Mouse (Mus musculus) hindbrain, embryonic 12.5 days (tissue): ENCODE measurements around the gene Ppp4r3a. TPM values are rescaled to one million over a fixed set of nuclear protein-coding genes. Genes with fewer than 3 reads are reported as not detected.
A peak's percentile ranks its signal among the peaks of the same experiment; 100 is the strongest.

Experiments
- ATAC-seq: fragments of 200-750 bp; cut with Nextera tagmentation; 2 replicates; pipeline ENCODE4 v1.8.0; 2017; ENCODE audit warnings: moderate TSS enrichment; ENCODE audit not compliant: low FRiP score
- H3K27ac ChIP-seq: fragments of 300-500 bp; sonication (generic); 2 replicates; pipeline ENCODE4 v1.5.1; 2016; ENCODE audit warnings: mild to moderate bottlenecking
- H3K27me3 ChIP-seq: fragments of 300-500 bp; sonication (generic); 2 replicates; pipeline ENCODE4 v1.6.1; 2016; ENCODE audit warnings: mild to moderate bottlenecking
- H3K36me3 ChIP-seq: fragments of 300-500 bp; sonication (generic); 2 replicates; pipeline ENCODE4 v1.6.1; 2016; ENCODE audit warnings: mild to moderate bottlenecking
- H3K4me1 ChIP-seq: fragments of 300-500 bp; sonication (generic); 2 replicates; pipeline ENCODE4 v1.6.1; 2016
- H3K4me2 ChIP-seq: fragments of 300-500 bp; sonication (generic); replicated peaks from 2 replicates; pipeline ENCODE4 v1.6.1; 2016; ENCODE audit warnings: mild to moderate bottlenecking
- H3K4me3 ChIP-seq: fragments of 300-500 bp; sonication (generic); 2 replicates; pipeline ENCODE4 v1.5.1; 2016; ENCODE audit warnings: mild to moderate bottlenecking
- H3K9ac ChIP-seq: fragments of 300-500 bp; sonication (generic); 2 replicates; pipeline ENCODE4 v1.6.1; 2016; ENCODE audit warnings: mild to moderate bottlenecking, moderate library complexity
- H3K9me3 ChIP-seq: fragments of 300-500 bp; sonication (generic); replicated peaks from 2 replicates; pipeline ENCODE4 v1.6.1; 2016; ENCODE audit warnings: mild to moderate bottlenecking
- WGBS: fragments of 180-500 bp; shearing (Covaris S2); methylation state at CpG from one replicate; pipeline ENCODE4 v1.1.7; 2016; 5-methylcytosine and 5-hydroxymethylcytosine counted together
- polyA plus RNA-seq: library from polyadenylated mRNA; unstranded; fragments of >200 nt; fragmentation: Nextera tagmentation; extraction: Ambion mirVana; gene quantifications from 2 replicates; pipeline ENCODE4 v1.2.1, GENCODE M21; 2016

Ppp4r3a gene
- polyA plus RNA-seq, 1 experiment from 2014 or later, result 67.6 TPM

- Histone ChIP-seq H3K9me3 (no peaks in the 10 kb centered on the region), H3K4me3 (peak overlapping the region; percentile 71), H3K36me3 (peaks cover 3% of the 10 kb centered on the region; the same call in 1 of the 2 replicates), H3K27ac (0 out of 2 replicates have a peak overlapping the region, but pooled peaks have one; percentile 30), H3K4me2 (peak overlapping the region; percentile 84), H3K27me3 (0 out of 2 replicates have a peak, but pooled peaks cover 7% of the 10 kb centered on the region), H3K9ac (peak overlapping the region; percentile 91), H3K4me1 (peaks cover 41% of the 10 kb centered on the region)
- ATAC-seq, result no peak
- whole genome bisulfite sequencing, result 3% methylated on average over 14 of the region's 14 CpGs
These were observed 56.6 kb downstream of the Ppp4r3a start for GRCm38 (mm10) chr12:101026946-101027345.

GRCm38 (mm10) chr12:101026518-101026917 lies 57.0 kb downstream of the Ppp4r3a start:
- Histone ChIP-seq H3K4me2 (peak overlapping the region; percentile 84), H3K4me3 (peak overlapping the region; percentile 71), H3K9me3 (no peaks in the 10 kb centered on the region), H3K36me3 (peaks cover 6% of the 10 kb centered on the region), H3K27me3 (0 out of 2 replicates have a peak, but pooled peaks cover 7% of the 10 kb centered on the region), H3K4me1 (peaks cover 42% of the 10 kb centered on the region), H3K9ac (peak overlapping the region; percentile 91), H3K27ac (0 out of 2 replicates have a peak overlapping the region, but pooled peaks have one; percentile 30)
- WGBS, result 47% methylated on average over 7 of the region's 7 CpGs
- ATAC-seq, result no peak

DNA sequence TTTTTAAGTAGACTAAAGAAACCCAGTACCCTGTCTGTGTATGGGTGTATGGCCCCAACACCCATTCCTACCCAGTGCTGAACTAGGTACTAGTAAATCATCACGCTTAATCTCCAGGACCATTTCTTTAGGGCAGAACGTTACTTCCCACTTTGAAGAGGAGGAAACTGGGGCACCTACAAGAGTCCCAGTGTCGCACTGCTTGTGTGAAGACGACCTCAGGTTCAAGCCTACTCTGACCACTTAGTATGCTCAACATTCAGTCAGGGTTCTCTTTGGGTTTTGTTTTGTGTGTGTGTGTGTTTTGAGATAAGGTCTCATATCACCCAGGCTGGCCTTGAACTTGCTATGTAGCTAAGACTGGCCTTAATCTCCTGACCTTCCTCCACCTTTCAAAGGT lies 57.5 kb downstream of the Ppp4r3a start:
- H3K4me1 ChIP-seq, result peaks cover 45% of the 10 kb centered on the region
- H3K4me2 ChIP-seq, result peak overlapping the region; percentile 84
- no peak for ATAC-seq
- peaks cover 11% of the 10 kb centered on the region for H3K36me3 ChIP-seq
- no peaks in the 10 kb centered on the region for H3K9me3 ChIP-seq
- no peak overlapping the region for H3K27ac ChIP-seq
- H3K4me3 ChIP-seq, result no peak overlapping the region
- 82% methylated on average over 4 of the region's 4 CpGs for WGBS
- no peak overlapping the region for H3K9ac ChIP-seq
- H3K27me3 ChIP-seq, result 0 out of 2 replicates have a peak, but pooled peaks cover 7% of the 10 kb centered on the region

GRCm38 (mm10) chr12:101025379-101025778 lies 58.1 kb downstream of the Ppp4r3a start:
- ATAC-seq, result no peak
- Histone ChIP-seq H3K36me3 (peaks cover 16% of the 10 kb centered on the region), H3K9ac (no peak overlapping the region), H3K4me1 (peaks cover 48% of the 10 kb centered on the region), H3K27ac (no peak overlapping the region), H3K9me3 (no peaks in the 10 kb centered on the region), H3K27me3 (0 out of 2 replicates have a peak, but pooled peaks cover 7% of the 10 kb centered on the region), H3K4me2 (peak overlapping the region; percentile 8; the same call in 1 of the 2 replicates), H3K4me3 (no peak overlapping the region)
- WGBS, result 73% methylated on average over 7 of the region's 7 CpGs

GRCm38 (mm10) chr12:101024824-101025223 lies 58.7 kb downstream of the Ppp4r3a start:
- Histone ChIP-seq H3K4me1 (peaks cover 50% of the 10 kb centered on the region), H3K9ac (no peak overlapping the region), H3K4me3 (no peak overlapping the region), H3K9me3 (0 out of 2 replicates have a peak, but pooled peaks cover 3% of the 10 kb centered on the region), H3K27me3 (0 out of 2 replicates have a peak, but pooled peaks cover 7% of the 10 kb centered on the region), H3K36me3 (peaks cover 18% of the 10 kb centered on the region), H3K27ac (no peak overlapping the region), H3K4me2 (peak overlapping the region; percentile 8; the same call in 1 of the 2 replicates)
- WGBS, result 56% methylated on average over 8 of the region's 8 CpGs
- no peak for ATAC-seq

DNA sequence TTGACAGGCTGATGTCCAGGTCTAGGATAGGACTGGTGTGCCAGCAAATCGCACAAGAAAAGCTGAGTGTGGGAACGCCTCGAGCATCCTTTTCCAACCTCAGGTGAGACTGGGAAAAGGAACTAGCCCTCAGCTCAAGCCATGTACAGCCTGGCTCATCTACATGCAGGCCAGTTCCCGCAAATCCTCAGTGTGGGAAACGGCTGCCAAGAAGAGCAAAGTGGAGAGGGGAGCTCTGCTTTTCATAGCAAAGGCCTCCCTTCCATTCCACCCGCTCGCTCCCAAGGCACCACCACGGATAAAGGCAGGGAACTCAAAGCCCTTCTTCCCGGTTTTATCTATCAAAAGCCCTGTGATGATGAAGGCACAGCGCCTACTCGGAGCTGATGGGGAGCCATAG lies 60.4 kb downstream of the Ppp4r3a start:
- Histone ChIP-seq H3K9ac (no peak overlapping the region; the same call in 1 of the 2 replicates), H3K27me3 (0 out of 2 replicates have a peak, but pooled peaks cover 7% of the 10 kb centered on the region), H3K36me3 (peaks cover 18% of the 10 kb centered on the region), H3K4me3 (no peak overlapping the region), H3K4me1 (peaks cover 64% of the 10 kb centered on the region), H3K9me3 (0 out of 2 replicates have a peak, but pooled peaks cover 5% of the 10 kb centered on the region), H3K4me2 (no peak overlapping the region), H3K27ac (no peak overlapping the region)
- 81% methylated on average over 11 of the region's 11 CpGs for WGBS
- ATAC-seq, result no peak

- Histone ChIP-seq H3K27ac (no peak overlapping the region), H3K27me3 (0 out of 2 replicates have a peak, but pooled peaks cover 7% of the 10 kb centered on the region), H3K4me2 (no peak overlapping the region), H3K36me3 (peaks cover 18% of the 10 kb centered on the region), H3K9me3 (0 out of 2 replicates have a peak, but pooled peaks cover 5% of the 10 kb centered on the region), H3K4me1 (peaks cover 71% of the 10 kb centered on the region), H3K4me3 (no peak overlapping the region), H3K9ac (no peak overlapping the region)
- ATAC-seq, result no peak
- WGBS, result 90% methylated on average over 8 of the region's 8 CpGs
These were observed 61.1 kb downstream of the Ppp4r3a start for GRCm38 (mm10) chr12:101022353-101022752.

- peaks cover 73% of the 10 kb centered on the region for H3K4me1 ChIP-seq
- H3K9me3 ChIP-seq, result 0 out of 2 replicates have a peak, but pooled peaks cover 5% of the 10 kb centered on the region
- H3K27me3 ChIP-seq, result 0 out of 2 replicates have a peak, but pooled peaks cover 7% of the 10 kb centered on the region
- no peak for ATAC-seq
- no peak overlapping the region for H3K4me2 ChIP-seq
- 74% methylated on average over 9 of the region's 9 CpGs for WGBS
- H3K9ac ChIP-seq, result no peak overlapping the region
- H3K36me3 ChIP-seq, result peaks cover 18% of the 10 kb centered on the region
- no peak overlapping the region for H3K4me3 ChIP-seq
- no peak overlapping the region for H3K27ac ChIP-seq
These were observed 61.8 kb downstream of the Ppp4r3a start for GRCm38 (mm10) chr12:101021484-101022226.

- H3K36me3 ChIP-seq, result peaks cover 18% of the 10 kb centered on the region
These were observed 63.1 kb downstream of the Ppp4r3a start for GRCm38 (mm10) chr12:101020210-101021015.

DNA sequence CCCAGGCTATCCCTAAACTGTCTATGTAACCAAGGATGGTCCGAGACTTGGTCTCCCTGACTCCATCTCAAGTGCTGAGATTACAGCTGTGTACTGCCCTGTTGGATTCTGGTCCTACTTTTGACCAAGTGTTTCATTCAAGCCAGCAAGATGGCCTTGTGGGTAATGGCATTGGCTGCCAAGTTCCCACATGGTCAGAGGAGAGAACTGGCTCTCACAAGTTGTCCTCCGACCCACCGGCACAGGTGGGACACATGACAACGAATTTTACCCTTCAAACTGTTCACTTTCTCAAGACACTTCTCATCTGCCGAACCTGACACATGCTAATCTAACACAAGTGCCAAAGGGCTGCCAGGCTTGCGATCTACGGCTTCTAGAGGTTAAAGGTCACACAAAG lies 64.1 kb downstream of the Ppp4r3a start:
- no peak for ATAC-seq
- Histone ChIP-seq H3K4me2 (no peak overlapping the region), H3K4me3 (no peak overlapping the region), H3K27me3 (0 out of 2 replicates have a peak, but pooled peaks cover 3% of the 10 kb centered on the region), H3K27ac (no peak overlapping the region), H3K36me3 (peaks cover 18% of the 10 kb centered on the region), H3K9ac (no peak overlapping the region), H3K9me3 (0 out of 2 replicates have a peak, but pooled peaks cover 5% of the 10 kb centered on the region), H3K4me1 (peaks cover 63% of the 10 kb centered on the region)
- WGBS, result 82% methylated on average over 7 of the region's 7 CpGs

More at GRCm38 (mm10) chr12:101020210-101021015, 63.1 kb downstream of the Ppp4r3a start:
- 0 out of 2 replicates have a peak, but pooled peaks cover 5% of the 10 kb centered on the region for H3K9me3 ChIP-seq
- no peak overlapping the region for H3K27ac ChIP-seq
- H3K4me1 ChIP-seq, result peaks cover 70% of the 10 kb centered on the region
- H3K9ac ChIP-seq, result no peak overlapping the region
- 83% methylated on average over 15 of the region's 15 CpGs for WGBS
- 0 out of 2 replicates have a peak, but pooled peaks cover 3% of the 10 kb centered on the region for H3K27me3 ChIP-seq
- no peak overlapping the region for H3K4me3 ChIP-seq
- H3K4me2 ChIP-seq, result no peak overlapping the region
- ATAC-seq, result no peak

GRCm38 (mm10) chr12:101019031-101019430 lies 64.5 kb downstream of the Ppp4r3a start:
- no peak overlapping the region for H3K9ac ChIP-seq
- peaks cover 60% of the 10 kb centered on the region for H3K4me1 ChIP-seq
- H3K27ac ChIP-seq, result peak overlapping the region; percentile 50
- H3K4me3 ChIP-seq, result no peak overlapping the region
- peaks cover 18% of the 10 kb centered on the region for H3K36me3 ChIP-seq
- WGBS, result 46% methylated on average over 5 of the region's 5 CpGs
- peaks cover 2% of the 10 kb centered on the region; the same call in 1 of the 2 replicates for H3K27me3 ChIP-seq
- no peak overlapping the region for H3K4me2 ChIP-seq
- no peak for ATAC-seq
- 0 out of 2 replicates have a peak, but pooled peaks cover 5% of the 10 kb centered on the region for H3K9me3 ChIP-seq
